Mouse (Mus musculus): ENCODE measurements at regions not wholly inside any gene's neighbourhood (a gene's known extent, or its start where the extent isn't known, plus 50 kb on each side); places are given as distances from the start of the nearest gene placed in this dataset.

DNA sequence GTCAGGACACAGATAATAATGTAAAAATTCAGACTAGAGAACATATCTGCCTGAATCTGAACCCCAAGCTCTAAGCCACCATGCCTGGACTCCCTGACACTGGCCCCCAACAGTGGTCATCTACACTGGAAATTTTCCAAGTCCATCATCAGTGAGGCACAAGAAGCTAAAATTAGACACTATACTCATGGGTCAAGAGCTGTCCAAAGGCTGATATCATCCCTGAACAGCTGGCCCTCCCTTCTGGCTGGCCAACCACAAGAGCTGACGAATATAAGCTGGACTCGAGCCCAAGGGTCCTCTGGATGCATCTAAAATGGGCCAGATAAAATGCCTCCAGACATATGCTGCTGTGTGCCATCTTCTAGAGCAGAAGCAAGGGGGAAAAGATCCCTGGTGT is 298.5 kb upstream of the Ppargc1a start:
- H3K36me3 ChIP-seq (ENCODE audit: control insufficient read depth, insufficient read depth, low read length, poor library complexity, severe bottlenecking), result no peaks in the 10 kb centered on the region
- no peak for DNase-seq (ENCODE audit: low read depth, low spot score)
- no peaks in the 10 kb centered on the region for H3K27me3 ChIP-seq (ENCODE audit: control insufficient read depth, insufficient read depth, low read length, poor library complexity, severe bottlenecking)

GRCm38 (mm10) chr5:51860496-51860895 is 293.0 kb upstream of the Ppargc1a start:
- DNase-seq (ENCODE audit: low read depth, low spot score), result no peak
- Histone ChIP-seq H3K27me3 (ENCODE audit: control insufficient read depth, insufficient read depth, low read length, poor library complexity, severe bottlenecking) (no peaks in the 10 kb centered on the region), H3K36me3 (ENCODE audit: control insufficient read depth, insufficient read depth, low read length, poor library complexity, severe bottlenecking) (no peaks in the 10 kb centered on the region)

DNA sequence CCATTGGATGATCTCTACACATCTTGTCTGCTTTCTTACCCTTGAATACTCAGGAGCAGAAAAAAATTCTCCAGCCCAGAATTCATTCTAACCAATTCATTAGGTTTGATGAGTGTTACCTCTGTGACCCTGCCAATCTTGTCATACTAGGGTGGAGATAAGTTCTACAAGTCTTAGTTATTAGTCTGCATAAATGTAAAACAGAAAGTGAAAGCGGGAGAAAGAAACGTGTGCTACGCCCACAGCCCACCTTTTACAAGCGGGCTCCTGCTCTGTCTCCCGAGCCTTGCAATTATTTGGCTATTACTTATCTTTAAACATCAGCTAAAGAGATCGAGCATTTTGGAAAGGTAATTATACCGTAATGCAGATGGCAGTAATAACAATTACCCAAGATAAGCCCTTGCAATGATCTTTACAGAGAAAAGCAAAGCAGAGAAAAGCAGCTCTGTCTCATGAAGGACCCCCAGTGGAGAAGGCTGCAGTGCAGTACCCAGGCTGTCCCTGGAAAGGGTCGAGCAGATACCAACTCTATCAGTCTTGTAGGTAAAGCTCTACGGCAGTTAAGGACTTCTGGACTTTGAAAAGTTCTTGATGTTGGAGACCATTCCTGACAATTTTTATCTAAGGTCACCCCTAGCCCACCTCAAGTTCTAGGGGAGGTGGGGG is 286.1 kb upstream of the Ppargc1a start:
- no peaks in the 10 kb centered on the region for H3K36me3 ChIP-seq (ENCODE audit: control insufficient read depth, insufficient read depth, low read length, poor library complexity, severe bottlenecking)
- peak; percentile 0 for DNase-seq (ENCODE audit: low read depth, low spot score)
- H3K27me3 ChIP-seq (ENCODE audit: control insufficient read depth, insufficient read depth, low read length, poor library complexity, severe bottlenecking), result no peaks in the 10 kb centered on the region

DNA sequence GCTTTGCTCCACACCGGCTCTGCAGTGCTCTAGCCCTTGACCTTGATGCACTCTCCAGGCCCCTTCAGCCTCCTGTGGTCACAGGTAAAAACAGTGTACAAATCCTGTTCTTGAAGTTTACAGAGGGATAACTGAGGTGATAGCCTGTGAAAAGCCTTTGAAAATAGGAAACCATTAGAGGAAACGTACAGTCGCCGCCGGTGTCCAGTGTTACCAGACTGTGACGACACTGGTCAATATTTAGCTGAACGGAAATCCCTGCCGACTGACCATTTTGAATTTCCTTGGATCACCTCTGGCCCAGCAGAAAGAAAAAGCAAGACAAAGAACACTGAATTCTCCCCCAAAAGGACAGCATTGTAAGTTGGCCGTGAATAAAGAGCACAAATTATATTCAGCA is 282.6 kb upstream of the Ppargc1a start:
- DNase-seq (ENCODE audit: low read depth, low spot score), result no peak
- no peaks in the 10 kb centered on the region for H3K36me3 ChIP-seq (ENCODE audit: control insufficient read depth, insufficient read depth, low read length, poor library complexity, severe bottlenecking)
- no peaks in the 10 kb centered on the region for H3K27me3 ChIP-seq (ENCODE audit: control insufficient read depth, insufficient read depth, low read length, poor library complexity, severe bottlenecking)

- Histone ChIP-seq H3K27me3 (ENCODE audit: control insufficient read depth, insufficient read depth, low read length, poor library complexity, severe bottlenecking) (no peaks in the 10 kb centered on the region), H3K36me3 (ENCODE audit: control insufficient read depth, insufficient read depth, low read length, poor library complexity, severe bottlenecking) (no peaks in the 10 kb centered on the region)
- no peak for DNase-seq (ENCODE audit: low read depth, low spot score)
Measured at GRCm38 (mm10) chr5:51849236-51849635, 281.7 kb upstream of the Ppargc1a start.

- DNase-seq (ENCODE audit: low read depth, low spot score), result no peak
- Histone ChIP-seq H3K27me3 (ENCODE audit: control insufficient read depth, insufficient read depth, low read length, poor library complexity, severe bottlenecking) (no peaks in the 10 kb centered on the region), H3K36me3 (ENCODE audit: control insufficient read depth, insufficient read depth, low read length, poor library complexity, severe bottlenecking) (no peaks in the 10 kb centered on the region)
Measured at GRCm38 (mm10) chr5:51842189-51842588, 274.7 kb upstream of the Ppargc1a start.

- DNase-seq (ENCODE audit: low read depth, low spot score), result no peak
Measured at GRCm38 (mm10) chr5:51841763-51842162, 274.2 kb upstream of the Ppargc1a start.

DNA sequence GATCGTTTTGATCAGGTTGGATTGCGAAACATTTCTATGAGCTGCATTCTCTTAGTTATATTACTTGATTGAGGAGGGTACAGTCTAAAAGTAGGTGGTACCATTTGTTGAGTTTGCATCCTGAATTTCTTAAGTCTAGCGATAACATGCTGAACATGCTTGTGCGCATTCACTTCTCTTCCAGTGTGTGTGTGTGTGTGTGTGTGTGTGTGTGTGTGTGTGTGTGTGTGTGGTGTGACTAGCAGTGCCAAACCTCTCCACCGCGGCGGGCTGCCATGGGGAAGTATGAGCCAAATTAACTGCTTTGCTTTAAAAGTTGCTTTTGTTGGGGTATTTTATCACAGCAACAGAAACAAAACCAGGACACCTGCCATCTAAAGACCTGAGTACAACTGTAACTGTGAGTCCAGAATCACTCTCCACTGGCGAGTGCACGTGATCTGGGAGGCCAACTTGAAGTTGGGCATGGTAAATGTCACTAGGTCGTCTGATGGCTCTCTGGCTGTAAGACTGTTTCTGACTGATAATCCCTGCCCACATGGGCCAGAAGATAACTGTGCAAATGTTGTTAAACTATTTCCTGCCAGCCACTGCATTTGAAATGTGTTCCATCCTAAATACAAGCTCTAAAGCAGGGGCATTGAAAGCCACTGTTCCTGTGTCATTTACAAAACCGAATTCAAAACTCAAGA is 273.3 kb upstream of the Ppargc1a start:
- no peak for DNase-seq (ENCODE audit: low read depth, low spot score)
- Histone ChIP-seq H3K27me3 (ENCODE audit: control insufficient read depth, insufficient read depth, low read length, poor library complexity, severe bottlenecking) (no peaks in the 10 kb centered on the region), H3K36me3 (ENCODE audit: control insufficient read depth, insufficient read depth, low read length, poor library complexity, severe bottlenecking) (no peaks in the 10 kb centered on the region)

More at GRCm38 (mm10) chr5:51841763-51842162, 274.2 kb upstream of the Ppargc1a start:
- Histone ChIP-seq H3K36me3 (ENCODE audit: control insufficient read depth, insufficient read depth, low read length, poor library complexity, severe bottlenecking) (no peaks in the 10 kb centered on the region), H3K27me3 (ENCODE audit: control insufficient read depth, insufficient read depth, low read length, poor library complexity, severe bottlenecking) (no peaks in the 10 kb centered on the region)

DNA sequence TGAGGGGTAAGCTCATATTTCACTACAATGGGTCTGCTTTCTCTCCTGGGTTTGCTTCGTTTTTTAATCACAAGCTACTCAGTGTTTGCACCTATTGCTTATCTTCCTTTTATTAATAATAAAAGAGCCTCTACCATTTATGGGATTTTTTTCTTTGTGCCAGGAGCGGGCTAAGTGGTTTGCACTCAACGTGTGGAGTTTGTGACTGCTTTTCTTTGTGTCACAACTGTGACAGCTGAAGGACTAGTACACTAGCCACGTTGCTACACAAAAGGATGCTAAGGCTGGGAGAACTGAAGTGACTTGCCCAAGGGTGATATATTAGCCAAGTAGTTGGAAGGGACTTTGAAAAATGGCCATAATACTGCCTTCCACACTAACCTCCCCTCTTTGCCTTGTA is 271.8 kb upstream of the Ppargc1a start:
- H3K27me3 ChIP-seq (ENCODE audit: control insufficient read depth, insufficient read depth, low read length, poor library complexity, severe bottlenecking), result no peaks in the 10 kb centered on the region
- no peak for DNase-seq (ENCODE audit: low read depth, low spot score)
- no peaks in the 10 kb centered on the region for H3K36me3 ChIP-seq (ENCODE audit: control insufficient read depth, insufficient read depth, low read length, poor library complexity, severe bottlenecking)

- H3K36me3 ChIP-seq (ENCODE audit: control insufficient read depth, insufficient read depth, low read length, poor library complexity, severe bottlenecking), result no peaks in the 10 kb centered on the region
Measured at GRCm38 (mm10) chr5:51830551-51830950, 263.0 kb upstream of the Ppargc1a start.

DNA sequence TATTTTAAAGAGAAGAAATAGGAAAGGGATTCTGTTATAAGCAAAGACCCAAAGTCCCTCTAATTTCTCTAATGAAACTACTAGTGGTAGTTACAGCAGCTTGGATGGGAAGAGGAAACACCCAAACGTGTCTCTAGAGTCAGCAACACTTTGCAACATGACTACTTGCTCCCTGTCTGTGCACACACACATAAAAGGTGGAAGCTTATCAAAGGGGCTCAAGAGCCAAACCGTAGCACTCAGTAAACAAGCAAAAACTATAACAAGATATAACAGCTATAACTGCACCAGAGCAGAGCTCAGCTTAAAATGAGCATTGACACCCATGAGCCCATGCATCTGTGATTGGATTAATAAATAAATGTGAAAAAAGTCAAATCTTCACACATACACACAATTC is 262.5 kb upstream of the Ppargc1a start:
- no peaks in the 10 kb centered on the region for H3K36me3 ChIP-seq (ENCODE audit: control insufficient read depth, insufficient read depth, low read length, poor library complexity, severe bottlenecking)
- no peaks in the 10 kb centered on the region for H3K27me3 ChIP-seq (ENCODE audit: control insufficient read depth, insufficient read depth, low read length, poor library complexity, severe bottlenecking)
- no peak for DNase-seq (ENCODE audit: low read depth, low spot score)

More at GRCm38 (mm10) chr5:51830551-51830950, 263.0 kb upstream of the Ppargc1a start:
- DNase-seq (ENCODE audit: low read depth, low spot score), result no peak
- H3K27me3 ChIP-seq (ENCODE audit: control insufficient read depth, insufficient read depth, low read length, poor library complexity, severe bottlenecking), result no peaks in the 10 kb centered on the region

DNA sequence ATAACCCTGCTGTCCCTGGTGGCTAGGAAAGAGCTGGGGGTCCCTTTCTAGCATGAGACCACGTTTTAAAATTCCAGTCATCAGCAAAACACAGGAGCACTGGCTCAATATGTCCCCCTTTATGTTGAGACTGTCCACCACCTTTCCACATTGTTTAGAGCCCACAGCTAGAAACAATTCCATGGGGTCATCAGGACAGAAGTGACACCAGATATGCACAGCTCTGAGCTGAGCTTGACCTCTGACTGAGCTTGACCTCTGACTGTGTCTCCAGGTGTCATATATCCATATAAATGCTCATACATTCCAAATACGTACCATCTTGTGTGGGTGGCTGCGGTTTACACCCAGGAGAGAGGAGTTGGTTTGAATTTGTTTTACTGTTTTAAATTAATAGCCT is 262.1 kb upstream of the Ppargc1a start:
- H3K36me3 ChIP-seq (ENCODE audit: control insufficient read depth, insufficient read depth, low read length, poor library complexity, severe bottlenecking), result no peaks in the 10 kb centered on the region
- no peaks in the 10 kb centered on the region for H3K27me3 ChIP-seq (ENCODE audit: control insufficient read depth, insufficient read depth, low read length, poor library complexity, severe bottlenecking)
- no peak for DNase-seq (ENCODE audit: low read depth, low spot score)

GRCm38 (mm10) chr5:51829020-51829419 is 261.5 kb upstream of the Ppargc1a start:
- DNase-seq (ENCODE audit: low read depth, low spot score), result no peak
- no peaks in the 10 kb centered on the region for H3K36me3 ChIP-seq (ENCODE audit: control insufficient read depth, insufficient read depth, low read length, poor library complexity, severe bottlenecking)
- H3K27me3 ChIP-seq (ENCODE audit: control insufficient read depth, insufficient read depth, low read length, poor library complexity, severe bottlenecking), result no peaks in the 10 kb centered on the region

DNA sequence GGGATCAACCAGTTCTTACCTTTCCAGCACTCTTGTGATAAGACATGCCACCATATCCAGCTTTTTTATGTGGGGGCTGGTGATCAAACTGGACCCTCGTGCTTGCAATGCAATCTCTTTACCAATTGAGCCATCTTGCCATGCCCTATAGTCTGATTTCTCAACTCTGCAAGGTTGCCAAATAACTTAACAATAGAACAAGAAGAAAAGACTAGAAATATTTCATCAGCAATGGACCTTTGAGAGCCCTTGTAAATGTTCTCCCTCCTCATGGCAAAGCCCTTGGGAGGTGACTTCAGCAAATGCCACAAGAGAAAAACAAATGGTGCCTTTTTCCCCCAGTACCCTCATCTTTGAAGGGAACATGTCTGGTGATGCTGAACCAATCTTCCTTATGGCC is 258.7 kb upstream of the Ppargc1a start:
- no peak for DNase-seq (ENCODE audit: low read depth, low spot score)
- H3K27me3 ChIP-seq (ENCODE audit: control insufficient read depth, insufficient read depth, low read length, poor library complexity, severe bottlenecking), result no peaks in the 10 kb centered on the region
- no peaks in the 10 kb centered on the region for H3K36me3 ChIP-seq (ENCODE audit: control insufficient read depth, insufficient read depth, low read length, poor library complexity, severe bottlenecking)

- H3K27me3 ChIP-seq (ENCODE audit: control insufficient read depth, insufficient read depth, low read length, poor library complexity, severe bottlenecking), result no peaks in the 10 kb centered on the region
- no peaks in the 10 kb centered on the region for H3K36me3 ChIP-seq (ENCODE audit: control insufficient read depth, insufficient read depth, low read length, poor library complexity, severe bottlenecking)
- DNase-seq (ENCODE audit: low read depth, low spot score), result no peak
Measured at GRCm38 (mm10) chr5:51825584-51826088, 258.1 kb upstream of the Ppargc1a start.
